Mouse (Mus musculus): Measurements from ENCODE around the gene Nxnl1. TPM values are rescaled to one million over a fixed set of nuclear protein-coding genes. Genes with fewer than 3 reads are reported as not detected.

Gene Nxnl1
- not detected for total RNA-seq (2023)

GRCm38 (mm10) chr8:71566501-71566900 is at the start of gene Nxnl1:
TSS of gene Nxnl1 (minus strand) at chr8:71566601.

GRCm38 (mm10) chr8:71610822-71611651 is 44.6 kb upstream of the Nxnl1 start, which contains the start of gene Colgalt1:
TSS of gene Colgalt1 (plus strand) at chr8:71610998.

GRCm38 (mm10) chr8:71597451-71597850 is 31.1 kb upstream of the Nxnl1 start, which contains the start of gene Fam129c:
TSS of gene Fam129c (plus strand) at chr8:71597648.

GRCm38 (mm10) chr8:71591471-71592373 is 25.3 kb upstream of the Nxnl1 start, which contains the start of gene Pgls:
TSS of gene Pgls (plus strand) at chr8:71592176.

GRCm38 (mm10) chr8:71568387-71568937 is 2.1 kb upstream of the Nxnl1 start, which contains the start of gene Slc27a1:
TSS of gene Slc27a1 (plus strand) at chr8:71568882.

GRCm38 (mm10) chr8:71558071-71558957 is 8.1 kb downstream of the Nxnl1 start, which contains the start of gene Tmem221:
TSS of gene Tmem221 (minus strand) at chr8:71558871.

GRCm38 (mm10) chr8:71542632-71543343 is 23.6 kb downstream of the Nxnl1 start, which contains the start of gene Mvb12a:
TSS of gene Mvb12a (plus strand) at chr8:71542922.

GRCm38 (mm10) chr8:71537028-71537867 is 29.2 kb downstream of the Nxnl1 start, which contains the start of gene Bst2:
TSS of gene Bst2 (minus strand) at chr8:71537456.

GRCm38 (mm10) chr8:71525226-71526050 is 41.0 kb downstream of the Nxnl1 start, which contains the start of gene Ccdc194:
TSS of gene Ccdc194 (minus strand) at chr8:71525711.

GRCm38 (mm10) chr8:71511644-71512043 is 54.8 kb downstream of the Nxnl1 start, which contains the start of gene Plvap:
TSS of gene Plvap (minus strand) at chr8:71511752.

Other genes with a start within 250 kb of the Nxnl1 start
- gene Use1, start 199.8 kb downstream of the Nxnl1 start, total RNA-seq (2023) = 100 to 1,000 TPM; 258 to 270 TPM
- gene Ocel1, start 195.3 kb downstream of the Nxnl1 start, total RNA-seq (2023) = 10 to 100 TPM; 22.3 to 26.9 TPM
- 10 to 100 TPM; 15.1 to 18.0 TPM for gene Nr2f6, start 184.6 kb downstream of the Nxnl1 start, total RNA-seq (2023)
- not detected for gene Ushbp1, start 170.8 kb downstream of the Nxnl1 start, total RNA-seq (2023)
- 100 to 1,000 TPM in 1 of 2 experiments, 10 to 100 TPM in 1; 84.4 to 121 TPM for gene Babam1, start 169.7 kb downstream of the Nxnl1 start, total RNA-seq (2023)
- 1 to 10 TPM in 1 of 2 experiments, not detected in 1; 1.5 TPM for gene Ankle1, start 160.6 kb downstream of the Nxnl1 start, total RNA-seq (2023)
- 10 to 100 TPM; 11.8 to 15.0 TPM for gene Abhd8, start 102.9 kb downstream of the Nxnl1 start, total RNA-seq (2023)
- gene Mrpl34, start 101.6 kb downstream of the Nxnl1 start, total RNA-seq (2023) = 10 to 100 TPM; 32.9 to 38.4 TPM
- 100 to 1,000 TPM; 113 to 125 TPM for gene Dda1, start 97.4 kb downstream of the Nxnl1 start, total RNA-seq (2023)
- gene Ano8, start 80.6 kb downstream of the Nxnl1 start, total RNA-seq (2023) = 10 to 100 TPM; 13.9 to 14.8 TPM
- 10 to 100 TPM; 22.3 to 22.4 TPM for gene Gtpbp3, start 78.5 kb downstream of the Nxnl1 start, total RNA-seq (2023)
- under 1 TPM in 1 of 2 experiments, not detected in 1; 0.27 TPM for gene Plvap, start 54.8 kb downstream of the Nxnl1 start, total RNA-seq (2023)
- gene Ccdc194, start 40.9 kb downstream of the Nxnl1 start, total RNA-seq (2023) = not detected
- 10 to 100 TPM; 24.4 to 37.1 TPM for gene Bst2, start 29.1 kb downstream of the Nxnl1 start, total RNA-seq (2023)
- gene Mvb12a, start 23.7 kb downstream of the Nxnl1 start, total RNA-seq (2023) = 10 to 100 TPM; 47.0 to 50.1 TPM
- gene Tmem221, start 7.7 kb downstream of the Nxnl1 start, total RNA-seq (2023) = not detected
- gene Slc27a1, start 2.3 kb upstream of the Nxnl1 start, total RNA-seq (2023) = 10 to 100 TPM; 10.2 to 10.8 TPM
- gene Pgls, start 25.6 kb upstream of the Nxnl1 start, total RNA-seq (2023) = 100 to 1,000 TPM; 106 to 110 TPM
- 100 to 1,000 TPM; 128 to 172 TPM for gene Fam129c, start 31.0 kb upstream of the Nxnl1 start, total RNA-seq (2023)
- 100 to 1,000 TPM; 126 to 133 TPM for gene Colgalt1, start 44.4 kb upstream of the Nxnl1 start, total RNA-seq (2023)
- gene Unc13a, start 105.2 kb upstream of the Nxnl1 start, total RNA-seq (2023) = 1 to 10 TPM in 1 of 2 experiments, under 1 TPM in 1; 0.12 to 1.9 TPM
- gene Jak3, start 109.7 kb upstream of the Nxnl1 start, total RNA-seq (2023) = 10 to 100 TPM; 81.2 to 87.3 TPM
- gene Insl3, start 122.6 kb upstream of the Nxnl1 start, total RNA-seq (2023) = 10 to 100 TPM; 31.2 to 43.9 TPM
- gene B3gnt3, start 135.2 kb upstream of the Nxnl1 start, total RNA-seq (2023) = under 1 TPM; 0.70 to 0.83 TPM
- 100 to 1,000 TPM; 204 to 208 TPM for gene Fcho1, start 159.1 kb upstream of the Nxnl1 start, total RNA-seq (2023)